Mouse (Mus musculus) lung, embryonic 16.5 days (tissue): ENCODE measurements around the gene Mbnl2. TPM values are rescaled to one million over a fixed set of nuclear protein-coding genes. Genes with fewer than 3 reads are reported as not detected.

Experiments used
- ATAC-seq: fragments of 200-750 bp; cut with Nextera tagmentation; 2 replicates; pipeline ENCODE4 v1.8.0; 2017; ENCODE audit warnings: low read depth, mild to moderate bottlenecking, moderate library complexity
- H3K27ac ChIP-seq: fragments of 300-500 bp; sonication (generic); 2 replicates; pipeline ENCODE4 v1.5.1; 2014; ENCODE audit warnings: mild to moderate bottlenecking, control low read depth, low read length
- H3K27me3 ChIP-seq: fragments of 300-500 bp; sonication (generic); 2 replicates; pipeline ENCODE4 v1.6.1; 2014; ENCODE audit warnings: low read depth, low read length, mixed read lengths; ENCODE audit not compliant: control insufficient read depth, insufficient read depth
- H3K36me3 ChIP-seq: fragments of 300-500 bp; sonication (generic); 2 replicates; pipeline ENCODE4 v1.6.1; 2014; ENCODE audit warnings: low read length; ENCODE audit not compliant: control insufficient read depth, insufficient read depth
- H3K4me1 ChIP-seq: fragments of 300-500 bp; sonication (generic); replicated peaks from 2 replicates; pipeline ENCODE4 v1.6.1; 2014; ENCODE audit warnings: low read length, mixed read lengths; ENCODE audit not compliant: control insufficient read depth, insufficient read depth
- H3K4me2 ChIP-seq: fragments of 300-500 bp; sonication (generic); 2 replicates; pipeline ENCODE4 v1.6.1; 2014; ENCODE audit warnings: low read depth, low read length, control low read depth
- H3K4me3 ChIP-seq: fragments of 300-500 bp; sonication (generic); 2 replicates; pipeline ENCODE4 v1.5.1; 2014; ENCODE audit warnings: mild to moderate bottlenecking, low read length, control low read depth
- H3K9ac ChIP-seq: fragments of 300-500 bp; sonication (generic); 2 replicates; pipeline ENCODE4 v1.6.1; 2014; ENCODE audit warnings: low read length, control low read depth
- H3K9me3 ChIP-seq: fragments of 300-500 bp; sonication (generic); 2 replicates; pipeline ENCODE4 v1.6.1; 2016; ENCODE audit warnings: low read length; ENCODE audit not compliant: control insufficient read depth
- WGBS: fragments of 180-500 bp; shearing (Covaris S2); extraction: QIAGEN DNeasy Blood & Tissue Kit; methylation state at CpG from one replicate; pipeline ENCODE4 v1.1.7; 2014; 5-methylcytosine and 5-hydroxymethylcytosine counted together
- polyA plus RNA-seq: library from polyadenylated mRNA; unstranded; fragments of >200 nt; fragmentation: Nextera tagmentation; extraction: Ambion mirVana; gene quantifications from 2 replicates; pipeline ENCODE4 v1.2.1, GENCODE M21; 2015

The Mbnl2 gene
- polyA plus RNA-seq, 1 experiment from 2014 or later, result 164 TPM

GRCm38 (mm10) chr14:120300191-120300590 is 24.7 kb downstream of the Mbnl2 start:
- Histone ChIP-seq H3K36me3 (0 out of 2 replicates have a peak, but pooled peaks cover 3% of the 10 kb centered on the region), H3K27me3 (no peaks in the 10 kb centered on the region), H3K4me3 (no peak overlapping the region), H3K9me3 (no peaks in the 10 kb centered on the region), H3K9ac (0 out of 2 replicates have a peak overlapping the region, but pooled peaks have one; percentile 17), H3K4me1 (peaks cover 61% of the 10 kb centered on the region), H3K27ac (peak overlapping the region; percentile 90), H3K4me2 (peak overlapping the region; percentile 31)
- no peak for ATAC-seq
- 39% methylated on average over 4 of the region's 4 CpGs for WGBS

DNA sequence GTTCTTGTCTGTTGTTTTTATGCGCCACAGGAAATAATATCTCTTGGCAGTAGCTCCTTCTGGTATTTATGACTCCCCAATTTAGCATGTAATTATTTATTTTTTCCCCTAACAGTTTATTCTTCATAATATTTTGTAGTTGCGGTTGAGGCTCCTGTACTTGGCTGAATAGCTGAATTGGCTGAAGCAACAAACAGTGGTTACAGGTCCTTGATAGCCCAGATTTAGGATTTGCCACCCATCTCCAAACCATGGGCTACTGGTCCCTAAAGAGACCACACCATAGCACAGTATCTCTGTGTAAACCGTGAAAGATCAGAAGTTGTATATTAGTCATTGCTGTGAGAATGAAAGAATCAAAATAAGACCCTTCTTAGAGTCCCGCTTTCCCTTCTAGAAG is 25.3 kb downstream of the Mbnl2 start:
- Histone ChIP-seq H3K4me3 (no peak overlapping the region), H3K9me3 (no peaks in the 10 kb centered on the region), H3K4me2 (no peak overlapping the region), H3K9ac (no peak overlapping the region), H3K27me3 (no peaks in the 10 kb centered on the region), H3K36me3 (no peaks in the 10 kb centered on the region), H3K4me1 (peaks cover 55% of the 10 kb centered on the region), H3K27ac (peak overlapping the region; percentile 51)
- WGBS, result 44% methylated on average over 4 of the region's 4 CpGs
- no peak for ATAC-seq

- peak overlapping the region; percentile 8; the same call in 1 of the 2 replicates for H3K9ac ChIP-seq
- no peak for ATAC-seq
- H3K4me3 ChIP-seq, result no peak overlapping the region
- no peaks in the 10 kb centered on the region for H3K36me3 ChIP-seq
- H3K27me3 ChIP-seq, result no peaks in the 10 kb centered on the region
- H3K4me2 ChIP-seq, result peak overlapping the region; percentile 1; the same call in 1 of the 2 replicates
- peak overlapping the region; percentile 62 for H3K27ac ChIP-seq
- no peaks in the 10 kb centered on the region for H3K9me3 ChIP-seq
- peaks cover 45% of the 10 kb centered on the region for H3K4me1 ChIP-seq
- WGBS, result 21% methylated on average over 6 of the region's 6 CpGs
Measured at GRCm38 (mm10) chr14:120302913-120303548, 27.6 kb downstream of the Mbnl2 start.

- WGBS, result 65% methylated on average over 11 of the region's 11 CpGs
Measured at GRCm38 (mm10) chr14:120306229-120306628, 30.8 kb downstream of the Mbnl2 start.

GRCm38 (mm10) chr14:120307356-120307755 is 31.9 kb downstream of the Mbnl2 start:
- no peak overlapping the region for H3K4me2 ChIP-seq
- H3K4me3 ChIP-seq, result no peak overlapping the region
- ATAC-seq, result no peak
- no peaks in the 10 kb centered on the region for H3K9me3 ChIP-seq
- H3K9ac ChIP-seq, result no peak overlapping the region
- no peaks in the 10 kb centered on the region for H3K36me3 ChIP-seq
- peaks cover 56% of the 10 kb centered on the region for H3K4me1 ChIP-seq
- H3K27ac ChIP-seq, result peak overlapping the region; percentile 23; the same call in 1 of the 2 replicates
- no peaks in the 10 kb centered on the region for H3K27me3 ChIP-seq
- WGBS, result 58% methylated on average over 3 of the region's 3 CpGs

More at GRCm38 (mm10) chr14:120306229-120306628, 30.8 kb downstream of the Mbnl2 start:
- Histone ChIP-seq H3K27ac (no peak overlapping the region), H3K9ac (no peak overlapping the region), H3K27me3 (no peaks in the 10 kb centered on the region), H3K4me1 (peaks cover 50% of the 10 kb centered on the region), H3K9me3 (no peaks in the 10 kb centered on the region), H3K4me3 (no peak overlapping the region), H3K4me2 (no peak overlapping the region), H3K36me3 (no peaks in the 10 kb centered on the region)
- no peak for ATAC-seq

GRCm38 (mm10) chr14:120307963-120308362 is 32.5 kb downstream of the Mbnl2 start:
- ATAC-seq, result peak; percentile 49
- H3K27me3 ChIP-seq, result no peaks in the 10 kb centered on the region
- peak overlapping the region; percentile 23 for H3K27ac ChIP-seq
- no peak overlapping the region for H3K9ac ChIP-seq
- H3K36me3 ChIP-seq, result no peaks in the 10 kb centered on the region
- H3K9me3 ChIP-seq, result no peaks in the 10 kb centered on the region
- no peak overlapping the region for H3K4me3 ChIP-seq
- WGBS, result 21% methylated on average over 4 of the region's 4 CpGs
- H3K4me1 ChIP-seq, result peaks cover 60% of the 10 kb centered on the region
- no peak overlapping the region for H3K4me2 ChIP-seq

DNA sequence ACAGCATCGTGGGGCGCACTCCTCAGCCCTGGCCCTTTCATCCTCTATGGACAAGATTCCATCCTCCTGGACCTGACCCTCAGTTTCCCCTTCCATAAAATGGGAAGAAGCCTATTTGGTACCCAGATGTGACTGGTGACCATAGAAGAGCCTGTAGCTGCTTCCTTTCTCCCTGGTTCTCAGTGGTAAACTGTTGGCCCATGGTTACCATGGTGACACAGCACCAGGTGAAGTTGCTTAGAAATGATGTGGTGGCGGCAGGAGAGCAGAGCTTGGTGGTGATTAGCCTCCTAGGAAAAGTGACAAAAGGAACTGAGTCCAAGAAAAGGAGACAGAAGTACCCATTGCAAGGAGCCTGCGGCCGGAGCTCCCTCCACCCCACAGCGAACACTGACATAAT is 34.2 kb downstream of the Mbnl2 start:
- Histone ChIP-seq H3K9ac (no peak overlapping the region), H3K4me3 (no peak overlapping the region), H3K4me2 (no peak overlapping the region), H3K9me3 (no peaks in the 10 kb centered on the region), H3K27me3 (no peaks in the 10 kb centered on the region), H3K27ac (0 out of 2 replicates have a peak overlapping the region, but pooled peaks have one; percentile 19), H3K36me3 (no peaks in the 10 kb centered on the region), H3K4me1 (peaks cover 65% of the 10 kb centered on the region)
- ATAC-seq, result no peak
- WGBS, result 85% methylated on average over 6 of the region's 6 CpGs

GRCm38 (mm10) chr14:120311330-120312097 is 36.0 kb downstream of the Mbnl2 start:
- ATAC-seq, result no peak
- Histone ChIP-seq H3K36me3 (no peaks in the 10 kb centered on the region), H3K9me3 (no peaks in the 10 kb centered on the region), H3K27me3 (no peaks in the 10 kb centered on the region), H3K9ac (no peak overlapping the region; the same call in 1 of the 2 replicates), H3K4me1 (peaks cover 73% of the 10 kb centered on the region), H3K27ac (peak overlapping the region; percentile 64), H3K4me3 (no peak overlapping the region), H3K4me2 (no peak overlapping the region)
- WGBS, result 54% methylated on average over 12 of the region's 12 CpGs

- Histone ChIP-seq H3K9ac (no peak overlapping the region), H3K4me2 (peak overlapping the region; percentile 31), H3K9me3 (no peaks in the 10 kb centered on the region), H3K4me3 (peak overlapping the region; percentile 1; the same call in 1 of the 2 replicates), H3K27me3 (no peaks in the 10 kb centered on the region), H3K27ac (peak overlapping the region; percentile 88), H3K4me1 (peaks cover 64% of the 10 kb centered on the region), H3K36me3 (no peaks in the 10 kb centered on the region)
- peak; percentile 80 for ATAC-seq
- WGBS, result 43% methylated on average over 12 of the region's 12 CpGs
Measured at GRCm38 (mm10) chr14:120312661-120313406, 37.4 kb downstream of the Mbnl2 start.
